Mouse (Mus musculus) lung, embryonic 15.5 days (tissue): ENCODE measurements around the gene Gm21983. TPM values are rescaled to one million over a fixed set of nuclear protein-coding genes. Genes with fewer than 3 reads are reported as not detected.

Experiments
- ATAC-seq: fragments of 200-750 bp; cut with Nextera tagmentation; 2 replicates; pipeline ENCODE4 v1.8.0; 2017; ENCODE audit warnings: moderate number of reproducible peaks, borderline replicate concordance; ENCODE audit not compliant: low FRiP score, low TSS enrichment; ENCODE audit errors: extremely low read depth
- H3K27ac ChIP-seq: fragments of 300-500 bp; sonication (generic); 2 replicates; pipeline ENCODE4 v1.5.1; 2015; ENCODE audit warnings: moderate library complexity, mild to moderate bottlenecking, inconsistent platforms
- H3K27me3 ChIP-seq: fragments of 300-500 bp; sonication (generic); 2 replicates; pipeline ENCODE4 v1.6.1; 2015; ENCODE audit warnings: inconsistent platforms
- H3K36me3 ChIP-seq: fragments of 300-500 bp; sonication (generic); 2 replicates; pipeline ENCODE4 v1.6.1; 2015; ENCODE audit warnings: inconsistent platforms
- H3K4me1 ChIP-seq: fragments of 300-500 bp; sonication (generic); 2 replicates; pipeline ENCODE4 v1.6.1; 2015; ENCODE audit warnings: inconsistent platforms
- H3K4me2 ChIP-seq: fragments of 300-500 bp; sonication (generic); 2 replicates; pipeline ENCODE4 v1.6.1; 2015; ENCODE audit warnings: inconsistent platforms, mild to moderate bottlenecking, moderate library complexity
- H3K4me3 ChIP-seq: fragments of 300-500 bp; sonication (generic); 2 replicates; pipeline ENCODE4 v1.5.1; 2015; ENCODE audit warnings: mild to moderate bottlenecking, inconsistent platforms
- H3K9ac ChIP-seq: fragments of 300-500 bp; sonication (generic); 2 replicates; pipeline ENCODE4 v1.6.1; 2015; ENCODE audit warnings: inconsistent platforms
- H3K9me3 ChIP-seq: fragments of 300-500 bp; sonication (generic); 2 replicates; pipeline ENCODE4 v1.6.1; 2016; ENCODE audit warnings: inconsistent platforms
- WGBS: fragments of 180-500 bp; shearing (Covaris S2); methylation state at CpG from one replicate; pipeline ENCODE4 v1.1.7; 2015; 5-methylcytosine and 5-hydroxymethylcytosine counted together
- polyA plus RNA-seq: library from polyadenylated mRNA; unstranded; fragments of >200 nt; fragmentation: Nextera tagmentation; extraction: Ambion mirVana; gene quantifications from 2 replicates; pipeline ENCODE4 v1.2.1, GENCODE M21; 2015

Gene Gm21983
- polyA plus RNA-seq, 1 experiment from 2014 or later: 3.5 TPM

DNA sequence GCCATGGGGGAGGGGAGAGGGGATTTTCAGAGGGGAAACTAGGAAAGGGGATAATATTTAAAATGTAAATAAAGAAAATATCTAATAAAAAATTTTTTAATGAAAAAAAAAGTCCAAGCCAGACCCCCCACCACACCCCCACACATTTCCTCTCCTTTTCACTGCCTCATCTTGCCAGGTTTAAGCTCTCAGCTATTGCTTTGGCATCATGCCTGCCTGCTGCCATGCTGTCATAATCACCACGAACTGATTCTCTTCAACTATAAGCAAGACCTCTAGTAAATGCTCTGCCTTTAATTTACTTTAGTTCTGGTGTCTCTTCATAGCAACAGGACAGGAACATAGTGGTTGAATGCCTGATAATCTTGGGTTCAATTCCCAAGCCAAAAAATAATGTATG, 1.6 kb upstream of the Gm21983 start:
- H3K4me3 ChIP-seq: no peak overlapping the region
- WGBS: 57% methylated on average over 1 of the region's 1 CpGs
- no peaks in the 10 kb centered on the region for H3K27me3 ChIP-seq
- peaks cover 40% of the 10 kb centered on the region for H3K36me3 ChIP-seq
- ATAC-seq: no peak
- no peak overlapping the region for H3K4me2 ChIP-seq
- no peaks in the 10 kb centered on the region for H3K9me3 ChIP-seq
- H3K9ac ChIP-seq: no peak overlapping the region
- H3K4me1 ChIP-seq: peaks cover 24% of the 10 kb centered on the region
- peak overlapping the region; percentile 98 for H3K27ac ChIP-seq

GRCm38 (mm10) chr7:27180036-27180435, 850 bp downstream of the Gm21983 start:
- H3K9ac ChIP-seq: 0 out of 2 replicates have a peak overlapping the region, but pooled peaks have one; percentile 0
- H3K27me3 ChIP-seq: no peaks in the 10 kb centered on the region
- peak overlapping the region; percentile 98 for H3K27ac ChIP-seq
- 43% methylated on average over 5 of the region's 5 CpGs for WGBS
- H3K36me3 ChIP-seq: peaks cover 18% of the 10 kb centered on the region
- peak overlapping the region; percentile 58 for H3K4me2 ChIP-seq
- peaks cover 25% of the 10 kb centered on the region for H3K4me1 ChIP-seq
- peak overlapping the region; percentile 82 for H3K4me3 ChIP-seq
- no peak for ATAC-seq
- H3K9me3 ChIP-seq: no peaks in the 10 kb centered on the region

DNA sequence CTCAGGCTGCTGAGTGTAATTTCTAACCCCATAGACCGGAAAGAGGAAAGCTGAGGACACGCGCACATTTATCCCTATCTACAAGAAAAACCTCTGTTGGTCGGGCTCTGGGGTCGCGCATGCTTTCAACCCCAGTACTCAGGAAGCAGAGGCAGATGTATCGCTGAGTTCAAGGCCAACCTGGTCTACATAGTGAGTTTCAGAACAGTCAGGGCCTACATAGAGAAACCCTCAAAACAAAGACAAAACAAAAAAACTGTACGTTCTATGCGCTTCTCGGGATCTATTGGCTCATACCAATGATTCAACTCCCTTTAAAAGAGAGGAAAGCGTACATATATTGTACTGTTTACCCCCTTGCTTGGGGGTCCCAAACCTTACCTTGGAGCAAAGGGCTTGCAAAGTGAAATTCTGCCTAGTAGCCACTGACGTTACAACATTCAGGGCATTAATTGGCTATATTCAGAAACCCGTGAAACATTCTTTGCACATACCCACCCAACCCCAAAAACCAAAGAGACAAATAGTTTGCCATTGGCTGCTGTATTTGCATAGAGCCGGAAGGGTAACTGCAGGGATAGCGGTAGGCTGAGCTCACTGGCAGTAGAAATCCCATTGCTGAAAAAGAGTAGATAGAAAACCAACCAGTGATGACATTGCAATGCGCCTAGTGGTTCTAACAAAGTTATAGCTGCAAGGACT, 1.5 kb downstream of the Gm21983 start:
- Histone ChIP-seq H3K36me3 (peaks cover 18% of the 10 kb centered on the region), H3K27me3 (no peaks in the 10 kb centered on the region), H3K9ac (0 out of 2 replicates have a peak overlapping the region, but pooled peaks have one; percentile 12), H3K4me2 (peak overlapping the region; percentile 58), H3K4me3 (peak overlapping the region; percentile 82), H3K9me3 (no peaks in the 10 kb centered on the region), H3K27ac (peak overlapping the region; percentile 98), H3K4me1 (peaks cover 25% of the 10 kb centered on the region)
- WGBS: 33% methylated on average over 16 of the region's 16 CpGs
- ATAC-seq: no peak

- peak within 1 kb of the TSS; percentile 57 for H3K9ac ChIP-seq
- H3K36me3 ChIP-seq: peaks cover 18% of the 10 kb centered on the region
- under 1% methylated on average over 47 of the region's 53 CpGs for WGBS
- peak; percentile 98 for ATAC-seq
- H3K27me3 ChIP-seq: no peaks in the 10 kb centered on the region
- H3K4me3 ChIP-seq: peak within 1 kb of the TSS; percentile 82
- peaks cover 25% of the 10 kb centered on the region for H3K4me1 ChIP-seq
- no peaks in the 10 kb centered on the region for H3K9me3 ChIP-seq
- H3K27ac ChIP-seq: peak within 1 kb of the TSS; percentile 98
- H3K4me2 ChIP-seq: peak within 1 kb of the TSS; percentile 60
Measured at GRCm38 (mm10) chr7:27178324-27179216, 2.3 kb downstream of the Gm21983 start, which contains the start of gene Rab4b. Gene Rab4b, minus strand, starts transcription at chr7:27178896.

DNA sequence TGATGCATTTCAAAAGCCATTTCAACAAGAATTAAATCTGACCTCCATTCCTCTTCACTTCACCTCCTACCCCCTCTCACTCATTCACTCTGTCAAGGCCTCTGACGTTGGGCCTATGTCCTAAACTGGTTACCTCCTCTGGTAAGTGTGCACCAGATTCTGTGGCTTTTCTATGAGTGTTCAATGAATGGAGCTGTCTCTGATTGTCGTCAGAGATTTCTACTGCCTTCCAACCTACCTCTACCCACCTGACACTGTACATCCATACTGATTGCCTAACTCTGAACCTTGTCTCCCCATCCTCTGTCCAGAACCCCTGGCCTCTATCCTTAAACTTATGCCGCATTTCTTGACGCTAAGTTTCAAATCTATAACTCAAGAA, 3.0 kb downstream of the Gm21983 start:
- Histone ChIP-seq H3K4me3 (peak overlapping the region; percentile 82), H3K9me3 (no peaks in the 10 kb centered on the region), H3K9ac (peak overlapping the region; percentile 57), H3K36me3 (peaks cover 16% of the 10 kb centered on the region), H3K4me2 (peak overlapping the region; percentile 60), H3K4me1 (peaks cover 25% of the 10 kb centered on the region), H3K27ac (peak overlapping the region; percentile 98), H3K27me3 (no peaks in the 10 kb centered on the region)
- no peak for ATAC-seq
- 12% methylated on average over 4 of the region's 4 CpGs for WGBS

GRCm38 (mm10) chr7:27174896-27175295, 6.0 kb downstream of the Gm21983 start:
- no peak overlapping the region for H3K4me3 ChIP-seq
- 88% methylated on average over 7 of the region's 7 CpGs for WGBS
- H3K27me3 ChIP-seq: no peaks in the 10 kb centered on the region
- no peak overlapping the region for H3K4me2 ChIP-seq
- H3K9ac ChIP-seq: no peak overlapping the region
- ATAC-seq: no peak
- H3K36me3 ChIP-seq: peaks cover 33% of the 10 kb centered on the region
- no peaks in the 10 kb centered on the region for H3K9me3 ChIP-seq
- no peak overlapping the region for H3K27ac ChIP-seq
- H3K4me1 ChIP-seq: peaks cover 15% of the 10 kb centered on the region

GRCm38 (mm10) chr7:27174496-27174895, 6.4 kb downstream of the Gm21983 start:
- Histone ChIP-seq H3K36me3 (peaks cover 33% of the 10 kb centered on the region), H3K4me1 (peaks cover 11% of the 10 kb centered on the region), H3K27me3 (no peaks in the 10 kb centered on the region), H3K4me2 (no peak overlapping the region), H3K27ac (no peak overlapping the region), H3K9me3 (no peaks in the 10 kb centered on the region), H3K9ac (no peak overlapping the region), H3K4me3 (no peak overlapping the region)
- no peak for ATAC-seq
- WGBS: 91% methylated on average over 15 of the region's 15 CpGs

DNA sequence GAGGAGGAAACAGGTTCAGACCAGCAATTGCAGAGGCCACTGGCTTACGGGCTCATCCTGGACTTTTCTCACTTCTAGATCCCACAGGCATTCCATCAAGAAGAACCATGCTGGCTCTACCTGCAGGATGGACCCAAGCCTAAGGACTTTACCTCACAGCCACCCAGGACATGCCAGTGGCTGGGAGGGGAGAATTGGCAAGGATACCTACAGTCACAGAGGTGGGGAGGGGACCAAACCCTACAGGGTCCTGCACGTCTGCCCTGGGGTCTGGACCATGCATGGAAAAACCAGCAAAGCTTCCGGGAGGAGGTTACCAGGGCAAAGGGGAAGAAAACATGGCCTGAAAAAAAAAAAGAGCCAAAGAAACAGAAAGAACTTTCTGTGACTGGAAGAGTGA, 9.9 kb downstream of the Gm21983 start:
- no peak overlapping the region for H3K9ac ChIP-seq
- H3K27ac ChIP-seq: no peak overlapping the region
- H3K36me3 ChIP-seq: peaks cover 33% of the 10 kb centered on the region
- WGBS: 95% methylated on average over 3 of the region's 3 CpGs
- no peaks in the 10 kb centered on the region for H3K27me3 ChIP-seq
- no peak for ATAC-seq
- H3K4me2 ChIP-seq: no peak overlapping the region
- peaks cover 6% of the 10 kb centered on the region for H3K4me1 ChIP-seq
- H3K4me3 ChIP-seq: no peak overlapping the region
- H3K9me3 ChIP-seq: no peaks in the 10 kb centered on the region

DNA sequence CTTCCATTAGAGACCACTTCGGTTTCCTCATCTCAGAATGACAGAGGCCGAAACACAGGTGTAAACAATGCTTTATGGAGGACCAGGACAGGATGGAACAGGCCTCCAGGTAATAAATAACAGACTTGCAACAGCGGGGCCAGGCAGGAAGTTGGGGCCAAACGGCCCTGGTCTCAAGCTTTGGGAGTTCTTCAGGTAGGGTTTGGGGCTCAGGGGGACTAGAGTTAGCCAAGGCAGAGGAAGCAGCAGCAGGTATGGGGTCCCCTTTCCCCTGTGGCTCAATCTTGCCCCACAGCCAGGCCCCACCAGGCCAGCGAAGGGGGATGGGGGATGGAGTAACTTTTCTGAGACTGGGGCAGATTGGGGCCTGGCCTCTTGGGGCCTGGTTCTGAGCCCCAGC, 12.5 kb downstream of the Gm21983 start:
- Histone ChIP-seq H3K27me3 (no peaks in the 10 kb centered on the region), H3K9me3 (no peaks in the 10 kb centered on the region), H3K27ac (no peak overlapping the region), H3K4me2 (no peak overlapping the region), H3K4me1 (peaks cover 28% of the 10 kb centered on the region), H3K36me3 (peaks cover 34% of the 10 kb centered on the region), H3K9ac (no peak overlapping the region), H3K4me3 (no peak overlapping the region)
- 86% methylated on average over 5 of the region's 5 CpGs for WGBS
- ATAC-seq: no peak

GRCm38 (mm10) chr7:27167475-27168094, 13.3 kb downstream of the Gm21983 start:
- peak overlapping the region; percentile 82; the same call in 1 of the 2 replicates for H3K9ac ChIP-seq
- peaks cover 36% of the 10 kb centered on the region for H3K4me1 ChIP-seq
- no peaks in the 10 kb centered on the region for H3K9me3 ChIP-seq
- H3K27me3 ChIP-seq: no peaks in the 10 kb centered on the region
- H3K27ac ChIP-seq: peak overlapping the region; percentile 99
- peaks cover 34% of the 10 kb centered on the region; the same call in 1 of the 2 replicates for H3K36me3 ChIP-seq
- WGBS: 74% methylated on average over 11 of the region's 11 CpGs
- H3K4me3 ChIP-seq: peak overlapping the region; percentile 60
- no peak for ATAC-seq
- H3K4me2 ChIP-seq: peak overlapping the region; percentile 85

- peak within 1 kb of the TSS; percentile 99 for H3K27ac ChIP-seq
- peaks cover 42% of the 10 kb centered on the region for H3K4me1 ChIP-seq
- 2% methylated on average over 61 of the region's 61 CpGs for WGBS
- peaks cover 27% of the 10 kb centered on the region; the same call in 1 of the 2 replicates for H3K36me3 ChIP-seq
- H3K27me3 ChIP-seq: no peaks in the 10 kb centered on the region
- peak within 1 kb of the TSS; percentile 60 for H3K4me3 ChIP-seq
- H3K9ac ChIP-seq: peak within 1 kb of the TSS; percentile 82
- peak within 1 kb of the TSS; percentile 85 for H3K4me2 ChIP-seq
- H3K9me3 ChIP-seq: no peaks in the 10 kb centered on the region
- peak; percentile 86 for ATAC-seq
Measured at GRCm38 (mm10) chr7:27166614-27167474, 14.0 kb downstream of the Gm21983 start, which contains the start of gene Egln2. Gene Egln2, minus strand, starts transcription at chr7:27166802.
